Mouse (Mus musculus) testis, adult 2 months (tissue): Measurements from ENCODE around the gene OR5BS1P.

ENCODE experiments used
- CTCF ChIP-seq: fragments of 200-500 bp; IDR thresholded peaks from 2 replicates; pipeline ENCODE4 v1.5.1; 2012; ENCODE audit warnings: low read depth, mild to moderate bottlenecking, inconsistent platforms, low read length, moderate library complexity; ENCODE audit not compliant: control insufficient read depth, insufficient read depth, insufficient replicate concordance
- POLR2A ChIP-seq: fragments of 200-500 bp; IDR thresholded peaks from 2 replicates; pipeline ENCODE4 v1.6.1; 2012; ENCODE audit warnings: low read depth, mild to moderate bottlenecking, inconsistent platforms, low read length, moderate library complexity; ENCODE audit not compliant: control insufficient read depth

- TF ChIP-seq POLR2A: no peak
- no peak for TF ChIP-seq CTCF
Measured at GRCm38 (mm10) chr15:98507321-98507720, 37.6 kb downstream of the OR5BS1P start.
